Mouse (Mus musculus) left cerebral cortex, postnatal 25 days (tissue): ENCODE measurements at regions not wholly inside any gene's neighbourhood (a gene's known extent, or its start where the extent isn't known, plus 50 kb on each side); places are given as distances from the start of the nearest gene placed in this dataset.
"Not testable (repeated sequence)": the region's sequence is repeated elsewhere in the genome, so short reads cannot be mapped to it uniquely, and the experiment has no call there.

Experiments used
- DNase-seq, 2 experiments: peaks; one replicate each; pipeline ENCODE4 v3.0.0; 2022; ENCODE audit warnings: low spot score in 2 of 2, mixed read lengths in 1 of 2
- intact Hi-C: fragments of 180-260 bp; cut with DNase I; formaldehyde crosslinking; loops from one replicate; pipeline ENCODE4 v1.15.1; 2025

DNA sequence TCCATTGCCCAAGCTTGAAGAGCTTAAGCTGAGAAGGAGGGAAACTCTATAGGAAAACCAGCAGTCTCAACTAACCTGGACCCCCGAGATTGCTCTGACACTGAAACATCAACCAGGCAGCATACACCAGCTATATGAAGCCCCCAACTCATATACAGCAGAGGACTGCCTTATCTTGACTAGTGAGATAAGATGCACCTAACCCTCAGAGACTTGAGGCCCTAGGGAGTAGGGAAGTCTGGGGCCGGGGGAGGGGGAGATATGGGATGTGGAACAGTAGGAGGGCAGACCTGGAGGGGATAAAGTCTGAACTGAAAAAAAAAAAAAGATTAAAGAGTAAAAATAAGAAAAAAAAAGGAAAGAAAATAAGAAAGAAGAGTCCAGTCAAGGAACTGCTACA lies 540.5 kb upstream of the Pkdcc start:
- intact Hi-C loops: no loop called here
- DNase-seq: no peak

DNA sequence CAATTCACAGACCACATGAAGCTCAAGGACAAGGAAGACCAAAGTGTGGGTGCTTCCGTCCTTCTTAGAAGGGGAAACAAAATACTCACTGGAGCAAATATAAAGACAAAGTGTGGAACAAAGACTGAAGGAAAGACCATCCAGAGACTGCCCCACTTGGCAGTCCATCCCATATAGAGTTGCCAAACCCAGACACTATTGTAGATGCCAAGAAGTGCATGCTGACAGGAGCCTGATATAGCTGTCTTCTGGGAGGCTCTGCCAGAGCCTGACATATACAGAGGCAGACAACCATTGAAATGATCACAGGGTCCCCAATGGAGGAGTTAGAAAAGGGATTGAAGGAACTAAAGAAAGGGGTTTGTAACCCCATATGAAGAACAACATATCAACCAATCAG lies 548.5 kb upstream of the Pkdcc start:
- intact Hi-C loops, DNase-seq: not testable (repeated sequence)

DNA sequence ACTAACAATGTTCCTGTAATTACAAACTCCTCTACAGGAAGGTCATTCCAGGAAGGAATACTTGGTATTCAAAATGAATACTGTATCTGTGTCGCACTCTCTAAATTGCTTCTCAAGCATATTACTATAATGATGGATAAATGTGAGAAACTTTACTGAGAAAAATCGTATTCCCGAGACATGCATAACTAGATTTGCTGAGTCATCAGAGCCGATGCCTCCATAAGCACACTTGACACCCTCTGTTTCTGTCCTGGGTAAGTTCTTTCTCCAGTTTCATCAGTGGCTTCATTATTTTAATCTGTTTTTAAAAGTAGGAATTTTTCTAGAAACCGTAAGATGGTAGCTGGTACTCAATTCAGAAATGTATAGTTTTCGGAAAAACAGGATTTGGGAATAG lies 550.7 kb upstream of the Pkdcc start:
- intact Hi-C loops: no loop called here
- no peak for DNase-seq

- intact Hi-C loops: no loop called here
- no peak for DNase-seq
Observed at GRCm38 (mm10) chr17:82636459-82637189, 578.5 kb upstream of the Pkdcc start.

DNA sequence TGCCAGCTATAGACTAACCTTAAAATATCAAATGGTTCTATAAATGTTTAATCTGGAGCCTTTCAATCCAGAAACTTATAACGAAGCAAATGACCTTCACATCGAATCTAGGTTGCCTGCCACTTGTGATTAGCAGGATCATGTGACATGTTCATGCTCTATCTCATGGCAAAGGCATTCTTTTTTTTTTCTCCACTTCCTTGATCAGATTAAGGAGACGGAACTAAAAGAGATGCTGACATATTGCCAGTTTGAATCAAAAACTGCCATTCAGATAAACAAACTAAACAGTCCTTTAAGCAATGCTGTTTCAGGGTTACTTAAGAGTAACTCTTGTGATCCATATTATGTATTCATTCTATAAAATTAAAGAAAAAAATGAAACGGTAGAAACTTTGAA lies 579.2 kb upstream of the Pkdcc start:
- intact Hi-C loops: no loop called here
- no peak for DNase-seq

DNA sequence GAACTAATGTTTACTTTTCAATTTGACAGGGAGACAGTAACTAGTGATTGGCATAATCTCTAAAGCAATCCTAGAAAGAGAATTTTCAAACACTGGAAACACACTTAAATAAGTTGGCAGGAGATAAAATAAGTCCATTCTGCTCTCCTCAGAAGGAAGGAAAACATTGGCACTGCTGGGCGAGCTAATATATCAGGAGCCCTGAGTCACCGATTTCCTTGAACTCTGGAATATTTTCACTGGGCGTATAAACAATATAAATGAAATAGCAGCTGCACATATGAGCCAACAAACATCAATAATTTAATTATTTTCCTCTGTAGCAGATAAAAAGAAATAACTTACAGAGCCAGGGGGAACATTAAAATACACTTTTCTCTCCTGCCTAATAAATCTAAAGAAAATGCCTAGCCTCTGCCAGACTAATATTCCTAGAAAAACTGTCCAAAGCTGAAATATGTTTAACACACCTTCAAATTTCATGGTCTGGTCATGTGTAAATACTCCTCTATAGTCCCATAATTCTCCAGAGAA lies 608.4 kb upstream of the Pkdcc start:
- intact Hi-C loops: no loop called here

GRCm38 (mm10) chr17:82583801-82584200 lies 631.3 kb upstream of the Pkdcc start:
- intact Hi-C loops: no loop called here
- no peak for DNase-seq

More for the DNA sequence above, 608.4 kb upstream of the Pkdcc start:
- no peak for DNase-seq

DNA sequence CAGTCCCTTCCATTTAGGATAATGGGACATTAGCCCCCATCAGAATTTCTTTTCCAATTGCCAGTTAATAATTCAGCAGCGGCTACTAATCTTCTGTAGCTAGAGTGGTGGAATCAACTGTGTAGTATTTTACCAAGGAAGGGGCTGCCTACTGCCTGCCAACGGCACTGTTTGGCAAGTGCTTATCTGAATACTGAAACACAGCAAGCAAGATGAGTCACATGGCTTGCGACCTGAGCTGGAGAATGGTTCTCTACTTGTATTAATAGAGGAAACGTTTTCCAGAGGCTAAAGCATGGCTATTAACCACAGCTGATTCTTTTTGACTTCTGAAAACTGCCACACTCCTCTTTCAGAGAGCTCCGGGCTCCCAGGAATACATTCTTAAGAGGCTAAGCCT lies 681.6 kb upstream of the Pkdcc start:
- intact Hi-C loops: no loop called here
- no peak for DNase-seq

DNA sequence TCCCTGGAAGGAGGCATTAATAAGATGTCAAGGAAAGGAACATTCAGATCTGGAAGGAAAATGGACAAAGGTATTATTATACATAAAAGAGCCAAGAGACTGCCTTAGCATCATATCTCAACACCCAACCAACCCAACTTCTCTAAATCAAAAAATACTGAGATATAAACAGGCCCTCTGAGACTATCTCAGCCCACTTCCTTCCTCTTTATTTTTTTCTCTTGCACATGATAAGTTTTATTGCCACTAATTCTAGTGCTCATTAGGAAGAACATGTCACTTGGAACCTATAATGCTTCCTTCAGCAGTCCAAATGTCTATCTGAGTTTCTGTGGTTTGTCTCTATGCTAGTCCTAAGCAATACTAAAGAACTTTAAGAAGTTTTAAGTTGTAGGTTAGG lies 697.0 kb upstream of the Pkdcc start:
- intact Hi-C loops: loop anchor here (10.0 kb wide), 1 partner anchor 307 kb away; no protein-coding TSS in a partner anchor
- no peak for DNase-seq

DNA sequence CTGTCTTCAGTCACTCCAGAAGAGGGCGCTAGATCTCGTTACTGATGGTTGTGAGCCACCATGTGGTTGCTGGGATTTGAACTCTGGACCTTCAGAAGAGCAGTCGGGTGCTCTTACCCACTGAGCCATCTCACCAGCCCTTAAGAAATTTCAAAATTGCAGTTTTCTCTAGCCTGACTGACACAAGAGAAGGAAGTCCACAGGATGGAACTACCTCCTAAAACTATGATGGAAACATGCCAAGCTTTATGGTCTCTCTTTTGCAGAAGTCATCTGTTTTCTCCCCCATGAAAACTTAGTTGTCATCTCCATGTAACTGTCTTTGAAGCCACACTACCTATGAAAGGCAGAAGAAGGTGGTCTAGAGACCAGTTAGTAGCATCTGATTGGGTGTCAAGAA lies 698.2 kb upstream of the Pkdcc start:
- DNase-seq: no peak
- intact Hi-C loops: loop anchor here (10.0 kb wide), 1 partner anchor 308 kb away; no protein-coding TSS in a partner anchor

- peak in 1 of 2 experiments; percentile 24 for DNase-seq
Observed at GRCm38 (mm10) chr17:82513816-82514215, 701.3 kb upstream of the Pkdcc start.

GRCm38 (mm10) chr17:82504291-82504690 lies 710.8 kb upstream of the Pkdcc start:
- intact Hi-C loops: no loop called here
- DNase-seq: no peak

More at GRCm38 (mm10) chr17:82513816-82514215, 701.3 kb upstream of the Pkdcc start:
- intact Hi-C loops: loop anchor here (10.0 kb wide), 1 partner anchor 311 kb away; no protein-coding TSS in a partner anchor

DNA sequence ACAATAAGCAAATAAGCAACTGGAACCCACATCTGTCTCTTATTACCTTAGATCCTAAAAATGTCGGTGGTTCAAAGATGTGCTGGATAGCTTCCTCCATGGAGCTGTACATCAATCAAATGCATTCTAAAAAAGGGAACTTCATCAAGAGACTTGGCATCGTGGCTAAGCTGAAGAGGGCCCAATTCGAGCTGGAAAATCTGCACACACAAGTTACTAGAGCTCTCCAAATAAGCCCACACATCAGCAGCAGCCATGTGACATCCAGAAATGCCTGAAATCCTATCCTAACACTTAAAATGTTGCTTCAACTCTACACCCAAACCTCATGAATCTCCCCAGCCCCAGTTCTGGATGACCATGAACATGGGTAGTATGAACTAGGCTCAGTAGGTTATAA lies 729.5 kb upstream of the Pkdcc start:
- DNase-seq: peak in 1 of 2 experiments; percentile 76
- intact Hi-C loops: loop anchor here (2.0 to 10.0 kb wide), 2 partner anchors 69 to 249 kb away; no protein-coding TSS in a partner anchor

- intact Hi-C loops: loop anchor here (2.0 to 10.0 kb wide), 2 partner anchors 70 to 250 kb away; no protein-coding TSS in a partner anchor
- DNase-seq: peak in 1 of 2 experiments; percentile 59
Observed at GRCm38 (mm10) chr17:82484609-82485008, 730.5 kb upstream of the Pkdcc start.

GRCm38 (mm10) chr17:82457972-82458371 lies 719.8 kb upstream of the Slc8a1 start:
- no peak for DNase-seq
- intact Hi-C loops: no loop called here

DNA sequence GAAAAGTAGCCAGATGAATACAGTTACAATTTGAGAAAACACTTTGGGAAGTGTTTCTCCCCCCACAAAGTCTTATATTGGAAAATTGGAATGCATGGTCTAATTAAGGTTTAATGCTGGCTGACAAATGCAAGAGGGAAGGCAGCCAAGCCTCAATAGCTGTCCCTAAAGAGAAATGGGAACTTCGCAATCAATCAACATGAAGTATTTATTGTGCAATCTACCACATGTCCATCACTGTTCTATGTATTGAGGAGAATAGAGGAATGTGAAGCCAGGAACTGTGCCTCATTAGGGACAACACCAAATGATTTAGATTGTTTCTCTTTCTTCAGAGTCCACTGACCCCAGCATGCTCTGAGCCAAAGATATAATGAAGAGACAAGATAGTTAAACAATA lies 715.7 kb upstream of the Slc8a1 start:
- DNase-seq: no peak

DNA sequence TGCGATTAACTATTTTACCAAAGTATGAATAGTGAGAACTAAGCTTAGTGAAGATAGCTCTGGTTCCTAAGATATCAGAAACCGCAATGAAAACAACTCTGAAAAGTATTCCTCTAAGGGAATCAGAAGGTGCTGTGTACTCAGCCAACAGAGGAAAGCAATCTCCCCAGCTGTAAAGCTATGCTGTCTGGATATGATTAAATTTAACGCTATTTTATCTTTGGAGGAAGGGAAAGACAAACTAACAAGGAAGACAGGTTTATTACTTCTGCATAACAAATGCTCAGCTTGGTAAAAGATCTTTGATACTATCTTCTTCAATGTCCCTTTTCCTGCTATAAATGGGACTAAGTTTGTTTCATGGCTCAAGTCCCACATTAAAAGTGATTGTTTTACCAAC lies 700.9 kb upstream of the Slc8a1 start:
- intact Hi-C loops: no loop called here
- DNase-seq: no peak

More for the DNA sequence above, 715.7 kb upstream of the Slc8a1 start:
- intact Hi-C loops: no loop called here

DNA sequence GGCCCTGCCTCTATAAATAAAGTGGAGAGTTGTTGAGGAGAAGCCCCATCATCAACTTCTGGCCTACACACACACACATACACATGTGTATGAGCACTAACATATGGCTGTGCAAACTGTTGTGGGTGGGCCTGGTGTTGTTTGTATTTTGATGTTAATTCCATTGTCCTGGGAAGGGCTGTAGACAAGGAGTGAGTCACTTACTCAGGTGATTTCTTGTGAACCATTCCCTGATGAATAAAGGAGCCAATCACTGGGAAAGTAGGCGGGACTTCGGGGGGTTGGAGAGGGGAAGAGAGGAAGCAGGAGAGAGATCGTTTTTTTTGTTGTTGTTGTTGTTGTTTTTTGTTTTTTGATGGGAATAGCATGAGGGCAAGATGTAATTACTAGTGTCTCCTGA lies 699.0 kb upstream of the Slc8a1 start:
- DNase-seq: no peak

GRCm38 (mm10) chr17:82432678-82433077 lies 694.5 kb upstream of the Slc8a1 start:
- no peak for DNase-seq
- intact Hi-C loops: no loop called here

More for the DNA sequence above, 699.0 kb upstream of the Slc8a1 start:
- intact Hi-C loops: no loop called here

DNA sequence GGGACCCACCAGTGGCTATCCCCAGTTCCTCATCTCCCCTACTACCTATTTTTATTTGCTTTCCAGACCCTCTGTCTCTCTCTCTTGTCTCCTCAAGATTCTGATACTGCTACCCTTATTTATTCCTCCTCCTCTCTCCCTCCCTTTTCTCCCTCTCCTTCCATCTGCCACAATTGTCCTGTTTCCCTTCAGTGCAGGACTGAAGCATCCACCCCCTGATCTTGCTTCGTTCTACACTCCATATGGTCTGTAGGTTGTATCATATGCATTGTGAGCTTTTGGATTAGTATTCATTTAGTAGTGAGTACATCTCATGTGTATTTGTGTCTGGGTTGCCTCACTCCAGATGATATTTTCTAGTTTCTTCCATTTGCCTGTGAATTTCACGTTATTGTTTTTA lies 670.1 kb upstream of the Slc8a1 start:
- peak in 1 of 2 experiments; percentile 72 for DNase-seq
- intact Hi-C loops: no loop called here

DNA sequence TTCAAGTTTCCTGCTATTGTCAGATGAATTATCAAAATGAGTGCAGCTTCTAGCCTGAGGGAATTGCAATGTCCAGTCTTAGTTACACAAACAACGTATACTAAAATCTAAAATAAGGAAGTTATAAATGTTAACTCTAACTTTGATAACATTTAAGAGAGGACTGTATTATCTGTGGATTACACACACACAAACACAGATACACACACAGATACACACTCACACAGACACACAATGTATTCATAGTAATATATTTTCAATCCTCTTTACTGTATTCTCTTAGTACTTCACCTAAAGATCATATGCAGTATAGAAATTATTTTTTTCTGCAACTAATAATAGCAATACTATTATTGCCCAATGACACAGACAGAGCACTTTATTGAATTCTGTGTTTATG lies 661.2 kb upstream of the Slc8a1 start:
- intact Hi-C loops: no loop called here
- DNase-seq: no peak
